In genomic region chr10:20313941-20314340, GRCm38 (mm10) we compare ENCODE assay signal across 8 mouse cellular contexts. TPM values are rescaled to one million over a fixed set of nuclear protein-coding genes. Genes with fewer than 3 reads are reported as not detected.
A peak's percentile ranks its signal among the peaks of the same experiment; 100 is the strongest.
DNase-seq lines count a peak whose midpoint lies in the region; ATAC-seq and TF ChIP-seq lines count a peak whose summit lies in the region.

No protein-coding gene starts in this region.

- H3K4me3 ChIP-seq in kidney, embryonic 15.5 days (replicated peaks) = peak overlapping the region; percentile 92
- H3K4me3 ChIP-seq in bone marrow, adult 2 months (replicated peaks; ENCODE audit: control insufficient read depth, low read depth, low read length) = peak overlapping the region; percentile 15
- H3K4me3 ChIP-seq in hindbrain, embryonic 13.5 days = peak overlapping the region; percentile 80; the same call in 1 of the 2 replicates
- H3K4me3 ChIP-seq in midbrain, embryonic 11.5 days (ENCODE audit: low read depth, low read length) = 0 out of 2 replicates have a peak overlapping the region, but pooled peaks have one; percentile 5

- peaks cover 13% of the 10 kb centered on the region for H3K36me3 ChIP-seq in kidney, embryonic 15.5 days
- H3K36me3 ChIP-seq in hindbrain, embryonic 13.5 days = peaks cover 5% of the 10 kb centered on the region
- 0 out of 2 replicates have a peak, but pooled peaks cover 1% of the 10 kb centered on the region for H3K36me3 ChIP-seq in midbrain, embryonic 11.5 days (ENCODE audit: control insufficient read depth, insufficient read depth, low read length)

- WGBS in kidney, embryonic 15.5 days = 89% methylated on average over 4 of the region's 4 CpGs
- WGBS in bone marrow, adult 2 months = 33% methylated on average over 4 of the region's 4 CpGs
- 89% methylated on average over 4 of the region's 4 CpGs for WGBS in hindbrain, embryonic 13.5 days
- 91% methylated on average over 4 of the region's 4 CpGs for WGBS in midbrain, embryonic 11.5 days

- no peak overlapping the region for H3K9ac ChIP-seq in kidney, embryonic 15.5 days
- H3K9ac ChIP-seq in hindbrain, embryonic 13.5 days = no peak overlapping the region
- H3K9ac ChIP-seq in midbrain, embryonic 11.5 days (ENCODE audit: low read length) = no peak overlapping the region

- intact Hi-C loops in gastrocnemius, postnatal 36 days (cut with DNase I) = no loop called here

- peaks cover 20% of the 10 kb centered on the region for H3K4me1 ChIP-seq in kidney, embryonic 15.5 days
- H3K4me1 ChIP-seq in bone marrow, adult 2 months (ENCODE audit: control insufficient read depth, insufficient read depth, low read length) = no peaks in the 10 kb centered on the region; the same call in 1 of the 2 replicates
- peaks cover 26% of the 10 kb centered on the region for H3K4me1 ChIP-seq in hindbrain, embryonic 13.5 days (replicated peaks)
- peaks cover 10% of the 10 kb centered on the region for H3K4me1 ChIP-seq in midbrain, embryonic 11.5 days (ENCODE audit: control insufficient read depth, insufficient read depth, low read length)

- no peaks in the 10 kb centered on the region for H3K27me3 ChIP-seq in kidney, embryonic 15.5 days
- no peaks in the 10 kb centered on the region for H3K27me3 ChIP-seq in hindbrain, embryonic 13.5 days
- no peaks in the 10 kb centered on the region for H3K27me3 ChIP-seq in midbrain, embryonic 11.5 days (ENCODE audit: control insufficient read depth, insufficient read depth, low read length)

- TF ChIP-seq POLR2A in bone marrow, adult 2 months (IDR thresholded peaks at IDR 0.05; ENCODE audit: borderline replicate concordance, control insufficient read depth, low read depth, low read length) = no peak

- H3K27ac ChIP-seq in kidney, embryonic 15.5 days = no peak overlapping the region
- H3K27ac ChIP-seq in bone marrow, adult 2 months (ENCODE audit: control insufficient read depth, insufficient read depth, low read depth, low read length, poor library complexity) = no peak overlapping the region
- H3K27ac ChIP-seq in hindbrain, embryonic 13.5 days = no peak overlapping the region
- H3K27ac ChIP-seq in midbrain, embryonic 11.5 days (ENCODE audit: low read depth, low read length) = no peak overlapping the region

- no peak for ATAC-seq in kidney, embryonic 15.5 days (replicated peaks; ENCODE audit: low FRiP score)
- ATAC-seq in hindbrain, embryonic 13.5 days (ENCODE audit: low FRiP score) = no peak
- ATAC-seq in midbrain, embryonic 11.5 days (ENCODE audit: low FRiP score) = no peak

- H3K4me2 ChIP-seq in kidney, embryonic 15.5 days = peak overlapping the region; percentile 66
- peak overlapping the region; percentile 71 for H3K4me2 ChIP-seq in hindbrain, embryonic 13.5 days
- peak overlapping the region; percentile 49 for H3K4me2 ChIP-seq in midbrain, embryonic 11.5 days

- TF ChIP-seq CTCF in bone marrow, adult 2 months (IDR thresholded peaks at IDR 0.05; ENCODE audit: control insufficient read depth, insufficient read depth, low read length) = no peak

- H3K9me3 ChIP-seq in kidney, embryonic 15.5 days (replicated peaks) = no peaks in the 10 kb centered on the region
- H3K9me3 ChIP-seq in hindbrain, embryonic 13.5 days = no peaks in the 10 kb centered on the region
- H3K9me3 ChIP-seq in midbrain, embryonic 11.5 days (ENCODE audit: control insufficient read depth, low read length) = no peaks in the 10 kb centered on the region

- DNase-seq in kidney, adult 11 months = no peak
- DNase-seq in midbrain, embryonic 11.5 days (ENCODE audit: low spot score, missing footprints) = no peak
- no peak for DNase-seq in retina, embryonic 14.5 days (ENCODE audit: low spot score)
- no peak for DNase-seq in layer of hippocampus, postnatal 10 days (ENCODE audit: low spot score in 2 of 2)
- DNase-seq in gastrocnemius, postnatal 36 days = no peak

RNA-seq across cellular contexts. Expression of gene Bclaf1, which starts 1.7 kb away (rescaled TPM):
- 128 and 134 TPM in 2 replicates for polyA plus RNA-seq in kidney, embryonic 15.5 days (2015; fragmentation: Nextera tagmentation; extraction: Ambion mirVana)
- 153 and 239 TPM in 2 replicates for polyA plus RNA-seq in bone marrow, adult 2 months (2011; ENCODE audit: insufficient read depth, insufficient read length, low replicate concordance, missing spikeins)
- 127 and 138 TPM in 2 replicates for polyA plus RNA-seq in hindbrain, embryonic 13.5 days (2015; fragmentation: Nextera tagmentation; extraction: Ambion mirVana)
- polyA plus RNA-seq in midbrain, embryonic 11.5 days (2014; fragmentation: Nextera tagmentation; extraction: Ambion mirVana) = 176 and 188 TPM in 2 replicates
- 100 to 1,000 TPM; 123 to 140 TPM for total RNA-seq in layer of hippocampus, postnatal 10 days (2021)
- total RNA-seq in gastrocnemius, postnatal 36 days (2021) = 10 to 100 TPM; 39.4 to 50.0 TPM

RNA-seq across cellular contexts. Expression of gene Mtfr2, which starts 33.6 kb away (rescaled TPM):
- polyA plus RNA-seq in kidney, embryonic 15.5 days (2015; fragmentation: Nextera tagmentation; extraction: Ambion mirVana) = 2.4 and 2.7 TPM in 2 replicates
- 17.4 TPM in 2 replicates for polyA plus RNA-seq in bone marrow, adult 2 months (2011; ENCODE audit: insufficient read depth, insufficient read length, low replicate concordance, missing spikeins)
- 0.36 and 1.4 TPM in 2 replicates for polyA plus RNA-seq in hindbrain, embryonic 13.5 days (2015; fragmentation: Nextera tagmentation; extraction: Ambion mirVana)
- polyA plus RNA-seq in midbrain, embryonic 11.5 days (2014; fragmentation: Nextera tagmentation; extraction: Ambion mirVana) = 1.4 TPM in 2 replicates
- 1 to 10 TPM in 1 of 2 experiments, under 1 TPM in 1; 0.71 to 2.1 TPM for total RNA-seq in layer of hippocampus, postnatal 10 days (2021)
- total RNA-seq in gastrocnemius, postnatal 36 days (2021) = under 1 TPM; 0.23 to 0.27 TPM

Comparison
In these comparisons a context has a peak if more than half of its experiments do, and no peak if none do; other contexts are left out.
1. H3K4me3 ChIP-seq: peak in every context shown above with its lines; median percentile 92 in kidney, embryonic 15.5 days; 80 in hindbrain, embryonic 13.5 days; 15 in bone marrow, adult 2 months; 5 in midbrain, embryonic 11.5 days.